Mouse (Mus musculus) urinary bladder, postnatal 4 days (tissue): ENCODE results near the gene Flnc.
"Not testable (repeated sequence)": the region's sequence is repeated elsewhere in the genome, so short reads cannot be mapped to it uniquely, and the experiment has no call there.

Source experiments
- DNase-seq, 2 experiments: peaks; one replicate each; pipeline ENCODE4 v3.0.0; 2021 to 2022; ENCODE audit warnings: low spot score in 2 of 2

Gene Flnc

DNA sequence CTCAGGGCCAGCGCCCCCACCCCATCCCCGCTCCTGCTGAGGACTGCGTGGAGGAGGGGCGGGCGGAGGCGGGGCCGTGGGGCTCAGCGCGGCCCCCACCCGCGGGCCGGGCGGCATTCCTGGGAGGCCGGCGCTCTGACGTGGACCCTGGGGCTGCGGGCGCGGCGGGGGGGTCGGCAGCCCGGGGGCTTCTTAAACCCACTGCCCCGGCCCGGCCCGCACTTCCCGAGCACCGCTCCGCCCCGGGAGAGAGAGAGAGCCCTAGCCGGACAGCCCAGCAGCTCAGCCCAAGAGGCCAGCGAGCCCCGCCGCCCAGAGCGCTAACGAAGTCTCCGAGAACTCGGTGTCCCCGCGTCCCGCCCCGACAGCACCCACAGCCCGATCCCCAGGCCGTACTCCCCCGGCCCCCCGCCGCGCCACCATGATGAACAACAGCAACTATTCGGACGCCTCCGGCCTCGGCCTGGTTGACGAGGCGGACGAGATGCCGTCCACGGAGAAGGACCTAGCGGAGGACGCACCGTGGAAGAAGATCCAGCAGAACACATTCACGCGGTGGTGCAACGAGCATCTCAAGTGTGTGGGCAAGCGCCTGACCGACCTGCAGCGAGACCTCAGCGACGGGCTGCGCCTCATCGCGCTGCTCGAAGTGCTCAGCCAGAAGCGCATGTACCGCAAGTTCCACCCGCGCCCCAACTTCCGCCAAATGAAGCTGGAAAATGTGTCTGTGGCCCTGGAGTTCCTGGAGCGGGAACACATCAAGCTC, at the start of gene Flnc:
Flnc (plus strand) TSS at position 219 of the 766 bp plus-strand sequence.
- peak in 1 of 2 experiments; percentile 56 for DNase-seq

DNA sequence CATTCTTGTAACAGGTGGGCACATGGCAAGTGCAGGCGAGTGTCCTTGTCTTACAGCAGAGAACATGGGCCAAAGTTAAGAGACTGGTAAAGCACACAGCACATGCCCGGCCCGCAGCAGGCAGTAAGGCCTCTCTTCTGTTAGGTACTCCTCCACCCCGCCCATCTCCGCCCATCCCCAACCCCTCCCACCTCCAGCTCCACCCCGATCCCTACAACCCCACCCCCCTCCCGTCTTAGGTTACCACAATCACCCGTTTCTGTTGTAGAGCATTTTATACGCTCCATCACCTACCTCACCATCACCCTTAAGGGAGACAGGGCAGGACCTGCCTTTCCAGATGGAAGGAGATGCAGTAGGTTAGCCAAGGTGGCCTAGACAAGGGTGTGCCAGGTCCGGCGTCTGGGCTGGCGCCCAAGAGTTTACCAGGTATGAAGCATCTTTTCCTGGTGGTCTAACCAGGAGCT, 45.0 kb upstream of the Flnc start, which contains the start of gene Opn1sw:
Opn1sw (minus strand) TSS at position 417 of the 467 bp plus-strand sequence.
- DNase-seq: no peak

DNA sequence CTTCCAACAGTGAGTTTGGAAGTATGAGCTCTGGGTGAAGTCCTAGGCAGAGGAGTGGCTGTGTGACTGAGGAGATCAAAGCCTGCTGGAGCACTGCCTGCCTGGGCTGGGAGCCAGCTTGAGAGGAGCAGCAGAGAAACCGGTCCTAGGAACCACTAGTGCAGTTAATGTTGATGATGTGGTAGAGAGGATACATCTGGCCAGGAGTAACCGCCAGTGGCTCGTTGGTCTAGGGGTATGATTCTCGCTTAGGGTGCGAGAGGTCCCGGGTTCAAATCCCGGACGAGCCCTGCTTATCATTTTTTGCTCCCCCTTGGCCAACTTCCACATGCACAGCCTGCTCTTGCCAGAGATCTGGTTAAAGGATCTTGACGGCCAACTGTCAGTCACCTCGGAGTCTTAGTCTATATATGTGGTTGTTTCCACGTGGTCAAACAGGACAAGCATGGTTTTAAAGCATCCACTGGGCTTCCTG, 44.4 kb upstream of the Flnc start:
- peak; percentile 90 to 96 for DNase-seq

DNA sequence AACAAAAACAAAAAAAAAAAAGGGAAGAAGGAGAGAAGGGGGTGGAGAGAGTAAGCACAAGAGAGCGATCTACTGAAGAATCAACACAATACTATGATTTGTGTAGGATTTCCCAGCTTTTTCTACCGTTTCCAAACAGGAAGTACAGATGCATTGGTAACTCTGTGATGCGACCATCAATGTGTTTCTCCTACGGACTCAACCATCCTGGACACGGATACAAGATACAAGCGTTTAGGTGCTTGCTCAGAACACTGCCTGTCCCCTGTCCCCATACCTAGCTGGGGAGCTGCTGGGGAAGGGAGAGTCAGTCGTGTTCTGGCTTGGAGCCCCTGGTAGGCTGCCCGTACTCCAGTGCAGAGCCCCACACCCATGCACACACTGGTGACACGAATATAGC, 43.6 kb upstream of the Flnc start:
- DNase-seq: no peak

DNA sequence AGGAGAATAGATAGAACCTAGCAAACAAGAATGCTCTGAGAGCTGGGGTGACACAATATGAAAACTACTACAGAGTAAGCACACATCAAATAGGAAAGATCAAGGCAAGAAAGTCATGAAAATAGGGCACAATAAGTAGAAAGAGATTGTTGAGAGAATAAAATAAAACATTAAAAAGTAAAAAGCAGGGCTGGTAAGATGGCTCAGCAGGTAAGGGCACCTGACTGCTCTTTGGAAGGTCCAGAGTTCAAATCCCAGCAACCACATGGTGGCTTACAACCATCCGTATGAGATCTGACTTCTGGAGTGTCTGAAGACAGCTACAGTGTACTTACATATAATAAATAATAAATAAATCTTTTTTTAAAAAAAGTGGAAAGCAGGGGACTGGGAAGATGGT, 42.6 kb upstream of the Flnc start:
- DNase-seq: not testable (repeated sequence)

DNA sequence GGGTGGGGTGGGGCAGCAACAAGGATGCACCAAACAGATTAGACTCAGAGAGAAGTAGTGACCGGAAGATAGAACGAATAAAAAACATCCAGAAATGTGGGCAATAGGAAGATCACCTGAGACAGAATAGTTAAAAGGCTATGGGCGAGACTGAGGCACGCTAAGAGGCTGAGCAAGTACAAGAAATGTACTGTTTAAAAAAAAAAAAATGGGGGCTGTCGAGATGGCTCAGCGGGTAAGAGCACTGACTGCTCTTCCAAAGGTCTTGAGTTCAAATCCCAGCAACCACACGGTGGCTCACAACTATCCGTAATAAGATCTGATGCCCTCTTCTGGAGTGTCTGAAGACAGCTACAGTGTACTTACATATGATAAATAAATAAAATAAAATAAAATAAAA, 41.8 kb upstream of the Flnc start:
- not testable (repeated sequence) for DNase-seq

DNA sequence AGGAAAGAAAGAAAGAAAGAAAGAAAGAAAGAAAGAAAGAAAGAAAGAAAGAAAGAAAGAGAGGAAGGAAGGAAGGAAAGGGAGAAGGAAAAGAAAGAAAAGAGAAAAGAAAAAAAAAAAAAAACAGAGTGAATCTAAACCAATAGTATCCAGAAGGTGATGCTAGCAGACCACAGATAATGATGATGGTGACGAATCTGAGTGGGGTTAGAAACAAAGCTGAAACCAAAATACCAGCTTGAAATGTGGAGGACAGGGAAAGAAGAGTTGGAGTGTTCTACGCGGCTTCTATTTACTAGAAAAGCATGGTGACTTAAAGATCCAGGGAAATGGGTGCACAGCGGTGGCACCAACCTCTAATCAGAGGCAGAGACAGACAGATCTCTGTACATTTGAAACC, 41.3 kb upstream of the Flnc start:
- DNase-seq: no peak

DNA sequence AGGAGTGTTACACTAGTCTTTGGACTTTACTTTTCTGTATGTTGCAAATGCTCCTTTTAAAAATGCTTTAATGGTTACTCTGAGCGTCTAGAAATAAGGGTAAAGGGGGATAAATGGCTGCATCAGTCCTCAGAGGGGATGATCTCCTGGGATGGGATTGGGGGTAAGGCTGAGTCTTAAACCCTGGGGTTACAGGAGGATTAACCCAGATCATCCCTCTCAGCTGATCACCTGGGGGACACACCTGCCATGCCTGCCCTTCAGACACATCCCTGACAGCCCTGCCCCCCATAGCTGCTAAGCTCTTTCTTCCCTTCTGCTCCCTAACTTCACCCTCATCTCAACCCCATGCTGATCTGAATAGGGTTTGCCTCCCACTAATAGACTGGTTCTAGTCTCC, 38.8 kb upstream of the Flnc start:
- no peak for DNase-seq

DNA sequence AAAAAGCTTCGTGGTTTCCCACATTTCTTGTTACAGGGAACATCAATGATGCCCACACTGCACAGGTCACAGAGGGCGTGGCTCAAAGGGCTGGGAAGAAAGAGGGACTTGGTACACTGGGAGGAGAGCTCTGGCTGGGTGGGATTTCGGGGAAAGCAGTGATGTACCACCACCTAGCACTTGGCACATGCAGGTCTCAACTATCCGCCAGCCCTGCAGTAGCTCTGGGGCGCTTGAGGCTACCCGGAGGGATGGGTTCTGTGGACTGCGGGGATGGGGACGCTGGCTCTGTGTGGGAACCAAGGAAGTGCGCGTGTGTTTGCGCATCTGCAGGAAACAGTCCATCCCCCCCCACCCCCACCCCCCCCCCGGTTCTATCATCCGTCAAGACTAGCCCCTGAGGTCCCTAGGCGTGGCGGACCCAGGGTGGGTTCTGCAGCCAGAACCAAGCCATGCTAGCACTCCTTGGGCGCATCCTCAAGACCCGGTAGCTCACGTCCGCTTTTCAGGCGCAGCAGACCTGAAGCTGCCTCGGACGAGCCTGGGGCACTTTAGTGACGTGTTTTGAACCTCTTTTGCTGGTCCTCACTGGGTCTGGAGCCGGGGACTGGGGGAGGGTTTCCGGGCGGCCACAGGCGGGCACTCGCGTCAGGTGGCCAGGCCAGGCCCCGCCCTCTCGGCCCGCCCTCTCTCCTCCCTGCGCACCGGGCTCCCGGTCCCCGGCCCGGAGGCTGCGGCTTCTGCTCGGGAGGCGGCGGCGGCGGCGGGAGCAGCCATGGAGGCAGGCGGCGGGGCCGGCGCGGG, 36.9 kb upstream of the Flnc start, which contains the start of gene Ccdc136:
Ccdc136 (plus strand) TSS at position 400 of the 804 bp plus-strand sequence.
- peak; percentile 59 to 75 for DNase-seq

DNA sequence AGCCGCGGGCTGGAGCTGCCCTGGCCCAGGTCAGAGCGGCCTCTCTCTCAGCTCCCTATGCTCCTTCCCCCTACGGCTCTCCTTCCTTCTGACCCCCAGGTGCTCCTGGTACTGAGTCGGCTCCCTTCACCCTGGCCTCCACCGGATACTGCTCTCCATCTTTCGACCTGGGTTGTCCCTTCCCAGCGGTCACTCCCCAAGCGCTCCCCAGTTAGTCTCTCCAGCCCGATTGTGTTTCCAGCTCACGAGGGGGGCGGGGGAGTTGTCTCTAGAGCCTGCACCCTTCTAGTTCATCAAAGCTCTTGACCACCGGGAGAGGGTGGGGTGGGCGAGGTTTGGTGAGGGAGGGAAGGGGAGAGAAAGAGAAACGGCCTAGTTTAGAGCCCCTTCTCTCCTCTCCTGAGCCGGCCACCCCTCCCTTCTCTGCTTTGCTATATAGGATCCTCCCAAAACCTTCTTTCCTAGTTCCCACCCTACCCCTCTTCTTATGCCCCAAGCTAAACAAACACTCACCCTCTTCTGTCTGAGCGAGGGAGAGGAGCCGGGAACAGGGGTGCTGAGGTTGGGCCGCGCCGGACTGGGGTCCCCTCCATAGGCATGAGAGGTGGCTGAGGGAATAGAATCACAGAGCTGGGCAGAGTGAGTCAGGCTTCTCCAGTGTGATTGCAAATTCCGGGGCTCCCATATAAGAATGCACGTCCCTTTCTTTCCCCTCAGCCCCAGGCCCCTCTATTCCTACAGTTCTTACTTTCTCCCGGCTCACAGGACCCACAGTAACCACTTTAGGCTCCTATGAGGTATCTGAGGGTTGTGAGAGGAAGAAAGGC, 36.1 kb upstream of the Flnc start:
- DNase-seq: no peak

DNA sequence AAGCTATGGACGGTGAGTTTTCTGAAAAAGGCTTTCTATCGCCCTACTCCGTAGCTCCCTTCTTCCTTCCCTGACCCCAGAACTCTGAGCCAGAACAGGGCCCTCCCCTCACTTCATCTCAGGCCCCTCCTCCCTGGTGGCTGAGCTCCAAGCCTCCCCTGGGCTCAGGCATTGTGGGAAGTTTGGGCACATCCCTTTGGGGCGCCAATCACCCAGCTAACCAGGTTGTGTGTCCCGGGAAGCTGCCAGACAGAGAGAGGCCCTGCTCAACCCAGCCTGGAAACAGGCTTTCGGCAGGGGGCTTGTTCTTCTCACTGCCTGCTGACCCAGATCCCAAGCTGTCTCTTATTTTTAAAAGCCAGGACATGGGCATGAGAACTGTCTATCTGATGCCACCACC, 35.5 kb upstream of the Flnc start:
- DNase-seq: no peak

DNA sequence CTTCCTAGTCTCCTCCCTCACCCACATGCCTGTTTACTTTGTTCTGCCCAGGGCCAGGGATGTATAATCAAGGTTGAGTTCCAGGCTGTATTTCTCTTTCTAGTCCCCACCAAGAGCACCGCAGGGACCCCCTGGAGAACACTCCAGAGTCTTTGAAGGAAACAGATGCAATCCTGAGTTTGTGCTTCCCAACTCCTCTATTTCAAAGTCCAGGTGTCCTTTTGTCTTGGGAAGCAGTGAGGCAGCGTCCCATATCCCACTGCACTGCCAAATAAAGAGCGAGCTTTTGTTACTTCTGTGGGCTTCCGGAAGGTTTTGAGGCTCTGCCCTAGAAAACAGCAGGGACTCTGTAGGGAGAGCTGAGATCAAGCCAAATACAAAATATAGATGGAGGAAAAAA, 33.2 kb upstream of the Flnc start:
- no peak for DNase-seq

DNA sequence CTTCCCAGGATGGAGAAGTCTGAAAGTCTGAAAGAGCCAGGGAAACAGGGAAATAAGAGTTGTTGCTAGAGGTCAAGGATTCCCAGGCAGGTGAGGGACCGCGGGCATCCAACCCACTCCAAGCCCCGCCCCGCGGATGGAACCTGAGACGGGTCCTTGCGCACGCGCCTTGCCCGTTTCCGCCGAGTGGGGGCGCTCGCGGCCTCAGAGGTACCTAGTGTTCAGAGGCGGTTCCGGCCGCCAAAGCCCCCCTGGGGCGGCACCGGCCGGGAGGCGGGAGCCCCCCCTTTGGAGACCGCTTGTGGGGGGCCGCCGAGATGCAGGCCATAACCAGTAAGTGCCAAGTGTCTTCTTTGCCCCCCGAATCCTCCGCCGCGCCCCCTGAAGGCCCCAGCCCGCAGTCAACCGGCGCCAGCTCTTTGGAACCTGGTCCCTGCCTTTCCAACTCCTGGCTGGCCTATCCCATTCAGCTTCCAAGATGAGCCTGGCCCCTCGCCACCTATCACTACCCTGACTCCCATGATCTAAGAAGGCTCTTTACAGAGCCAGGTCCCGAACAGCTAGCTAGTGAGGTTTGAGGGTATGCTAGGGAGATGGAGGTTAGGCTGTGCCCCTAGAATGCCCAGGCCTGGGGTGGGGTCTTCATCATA, 30.2 kb upstream of the Flnc start:
- peak in 1 of 2 experiments; percentile 68 for DNase-seq

DNA sequence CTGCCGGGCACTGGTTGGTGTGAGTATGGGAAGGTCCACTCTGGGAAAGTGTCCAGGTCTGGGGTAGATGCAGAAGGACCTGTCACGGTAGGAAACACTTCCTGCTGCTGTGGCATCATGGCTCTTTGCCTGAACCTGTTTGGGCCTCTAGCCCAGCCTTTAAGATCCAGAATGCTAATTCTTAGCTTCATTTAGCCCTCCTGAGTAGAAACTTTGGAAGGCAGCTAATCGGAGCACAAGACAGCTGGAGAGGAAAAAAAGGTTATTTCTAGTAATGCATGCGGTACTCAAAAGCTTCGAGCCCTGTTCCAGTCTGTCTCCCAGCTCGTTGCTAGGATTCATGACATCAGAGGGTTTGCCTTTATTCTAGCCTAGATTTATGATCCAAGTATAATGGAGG, 26.6 kb upstream of the Flnc start:
- no peak for DNase-seq

DNA sequence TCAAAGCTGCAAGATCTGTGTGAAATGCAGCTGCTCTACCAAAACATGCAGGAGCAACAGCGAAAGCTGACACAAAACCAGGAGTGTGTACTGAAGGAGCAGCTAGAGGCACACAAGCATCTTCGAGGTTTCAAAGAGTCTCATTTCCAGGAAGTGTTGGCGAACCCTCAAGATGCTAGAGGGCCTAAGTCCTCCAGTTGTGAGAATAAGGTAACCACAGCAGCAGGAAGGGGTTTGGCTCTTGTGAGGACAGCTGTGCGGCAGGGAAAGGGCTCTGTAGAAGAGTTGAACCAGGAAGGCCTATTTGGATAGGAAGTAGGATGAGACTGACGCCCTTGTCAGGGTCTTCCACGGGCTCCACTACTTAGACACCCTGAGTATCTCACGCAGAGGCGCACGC, 17.6 kb upstream of the Flnc start:
- no peak for DNase-seq

DNA sequence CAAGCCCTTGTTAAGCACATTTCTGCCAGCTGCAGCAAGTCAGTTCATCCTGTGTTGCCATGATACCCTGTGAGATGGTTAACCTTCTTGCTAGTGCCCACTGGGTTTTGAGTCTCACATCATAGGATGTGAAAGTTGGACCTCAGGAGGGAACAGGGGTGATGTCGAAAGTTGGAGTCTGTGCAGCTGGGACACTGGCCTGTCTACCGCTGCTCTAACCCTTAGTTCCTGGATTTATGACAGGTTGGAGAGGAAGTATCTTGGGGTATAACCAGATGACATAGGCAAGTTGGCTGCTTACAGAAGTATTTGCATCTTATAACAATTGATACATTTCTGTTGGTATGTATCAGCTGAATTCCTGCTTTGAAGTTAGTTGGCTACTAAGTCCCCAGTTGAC, 12.5 kb upstream of the Flnc start:
- DNase-seq: no peak

DNA sequence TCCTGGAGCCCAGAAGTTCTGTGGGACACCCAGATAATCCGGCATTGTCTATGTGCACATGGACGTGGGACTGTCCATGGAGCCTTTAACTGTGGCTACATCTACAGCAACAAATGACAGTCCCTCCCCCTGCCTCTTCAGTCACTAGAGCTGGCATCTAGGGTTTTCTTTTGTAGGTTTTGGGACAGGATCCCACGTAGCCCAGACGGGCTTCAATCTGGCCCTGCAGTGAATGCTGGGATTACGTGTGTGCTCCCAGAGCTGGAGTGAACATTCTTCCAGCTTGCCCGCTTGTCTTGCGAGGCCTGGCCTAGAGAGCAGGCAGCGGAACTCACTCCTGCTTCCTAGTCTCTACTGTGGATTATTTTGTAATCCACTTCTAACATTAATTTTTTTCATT, 7.9 kb upstream of the Flnc start:
- DNase-seq: no peak

DNA sequence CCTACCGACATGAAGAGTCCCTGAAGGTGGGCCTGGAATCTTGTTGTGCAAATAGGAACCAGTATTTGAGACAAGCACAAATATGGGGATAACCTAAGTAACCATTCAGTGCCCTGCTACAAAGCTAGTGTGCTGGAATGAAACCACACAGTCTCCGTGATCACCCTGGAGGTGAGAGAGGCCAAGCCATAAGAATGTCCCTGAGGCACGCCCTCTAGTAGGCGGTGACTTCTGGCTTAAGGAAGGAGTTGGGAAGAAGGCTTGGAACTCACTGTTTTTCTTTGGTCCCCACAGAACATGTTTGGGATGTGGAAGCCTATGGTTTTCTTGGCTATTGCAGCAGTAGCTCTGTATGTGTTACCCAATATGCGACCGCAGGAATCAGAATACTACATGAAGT, 6.7 kb upstream of the Flnc start:
- DNase-seq: no peak

DNA sequence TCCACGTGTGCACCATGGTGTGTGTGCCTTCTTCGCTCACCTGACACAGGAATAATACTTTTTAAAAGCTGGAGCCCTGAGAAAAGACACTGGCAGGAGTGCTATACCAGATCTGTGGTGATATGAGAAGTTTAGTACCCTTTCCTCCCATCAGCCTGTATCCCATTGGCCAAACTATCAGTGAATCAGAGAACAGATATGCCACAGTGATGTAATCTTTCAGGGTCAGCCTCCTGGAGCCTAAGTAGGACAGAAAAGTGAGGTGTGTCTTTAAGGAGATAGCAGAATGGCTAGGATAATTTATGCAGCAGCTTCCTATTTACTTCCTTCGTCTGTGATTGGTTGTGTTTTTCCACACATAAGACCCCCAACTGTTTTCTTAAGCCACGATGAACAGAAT, 4.9 kb upstream of the Flnc start:
- DNase-seq: no peak

DNA sequence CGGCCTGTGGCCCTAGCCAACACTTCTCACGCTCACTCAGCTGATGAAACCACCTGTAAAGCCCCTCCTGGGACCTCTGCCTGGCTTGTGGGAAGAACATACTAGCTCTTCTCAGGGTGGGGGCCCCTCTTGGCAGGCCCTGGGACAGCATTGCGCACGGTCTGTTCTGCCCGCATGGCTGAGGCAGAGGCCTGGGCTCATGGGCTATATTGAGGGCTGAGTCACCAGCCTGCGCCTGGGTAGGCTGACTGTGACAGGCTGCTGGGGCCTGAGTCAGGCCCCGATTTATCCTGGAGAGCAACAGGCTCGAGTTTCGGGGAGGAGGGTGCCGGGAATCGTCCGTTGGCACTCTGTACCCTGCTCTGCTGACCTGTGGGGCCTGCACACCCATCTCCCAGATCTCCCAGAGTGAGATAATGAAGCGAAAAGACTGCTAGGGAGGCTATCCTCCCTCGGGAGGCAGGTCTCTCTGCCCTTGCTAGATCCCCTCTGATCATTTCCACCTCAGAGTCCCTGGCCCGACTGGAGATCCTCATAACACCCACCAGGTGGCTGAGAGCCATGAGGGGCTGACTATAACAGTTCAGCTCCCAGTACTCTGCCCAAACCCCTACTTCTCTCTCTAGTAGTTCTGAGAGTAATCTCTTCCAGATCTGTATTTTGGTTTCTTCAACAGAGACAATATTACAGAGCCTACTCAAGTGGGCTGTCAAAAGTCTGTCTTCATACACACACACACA, 2.2 kb upstream of the Flnc start:
- DNase-seq: no peak

DNA sequence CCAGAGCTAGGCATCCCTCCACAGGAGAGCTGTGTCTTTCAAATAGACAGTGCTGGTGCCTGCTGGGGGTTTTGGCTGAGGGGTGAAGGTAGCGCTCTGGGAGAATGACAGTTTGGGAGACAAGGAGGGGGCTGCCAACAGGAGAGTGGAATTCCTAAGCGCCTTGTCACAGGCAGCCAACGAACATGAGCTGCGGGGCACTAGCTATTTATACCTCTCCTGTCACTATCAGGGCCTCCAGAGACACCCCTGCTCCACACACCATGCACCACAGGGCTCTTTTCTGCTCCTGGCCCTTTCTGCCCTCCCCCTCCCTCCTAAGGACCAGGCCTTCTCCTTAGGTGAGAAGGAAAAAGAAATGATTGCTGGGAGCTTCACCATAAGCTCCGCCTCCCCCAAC, 1.6 kb upstream of the Flnc start:
- no peak for DNase-seq
